Mouse (Mus musculus) kidney, embryonic 15.5 days (tissue): Measurements from ENCODE around the gene C1rl. TPM values are rescaled to one million over a fixed set of nuclear protein-coding genes. Genes with fewer than 3 reads are reported as not detected.

Experiments
- polyA plus RNA-seq: library from polyadenylated mRNA; unstranded; fragments of >200 nt; fragmentation: Nextera tagmentation; extraction: Ambion mirVana; gene quantifications from 2 replicates; pipeline ENCODE4 v1.2.1, GENCODE M21; 2015

Gene C1rl
- polyA plus RNA-seq, 1 experiment from 2014 or later: 2.0 TPM

Other genes with a start within 250 kb of the C1rl start
- gene Cd163, start 188.5 kb upstream of the C1rl start, polyA plus RNA-seq: 0.38 and 0.40 TPM in 2 replicates
- 40.6 and 46.4 TPM in 2 replicates for gene Pex5, start 78.0 kb upstream of the C1rl start, polyA plus RNA-seq
- gene Clstn3, start 28.3 kb upstream of the C1rl start, polyA plus RNA-seq: 3.9 and 5.9 TPM in 2 replicates
- gene C1ra, start 19.3 kb downstream of the C1rl start, polyA plus RNA-seq: 7.9 and 8.3 TPM in 2 replicates
- 21.8 and 23.1 TPM in 2 replicates for gene C1s1, start 49.2 kb downstream of the C1rl start, polyA plus RNA-seq
- gene C1rb, start 77.2 kb downstream of the C1rl start, polyA plus RNA-seq: not detected in 2 replicates
- 0.16 and 0.21 TPM in 2 replicates for gene C1s2, start 143.0 kb downstream of the C1rl start, polyA plus RNA-seq
- gene Lpcat3, start 169.9 kb downstream of the C1rl start, polyA plus RNA-seq: 77.4 and 80.4 TPM in 2 replicates
- 206 and 224 TPM in 2 replicates for gene Emg1, start 219.1 kb downstream of the C1rl start, polyA plus RNA-seq
- 401 and 402 TPM in 2 replicates for gene Phb2, start 219.2 kb downstream of the C1rl start, polyA plus RNA-seq
- gene Ptpn6, start 245.6 kb downstream of the C1rl start, polyA plus RNA-seq: 12.5 and 13.3 TPM in 2 replicates
- 516 and 519 TPM in 2 replicates for gene Grcc10, start 248.3 kb downstream of the C1rl start, polyA plus RNA-seq